Mouse (Mus musculus) MEL (cell line): Measurements from ENCODE around the gene Cggbp1. TPM values are rescaled to one million over a fixed set of nuclear protein-coding genes. Genes with fewer than 3 reads are reported as not detected.

ENCODE experiments used
- DNase-seq: peaks from one replicate; pipeline ENCODE4 v3.0.0; 2011; ENCODE audit warnings: low read depth, low spot score
- H3K27ac ChIP-seq: 2 replicates; pipeline ENCODE4 v1.5.1; 2012; ENCODE audit warnings: low read depth, mild to moderate bottlenecking, control low read depth, low read length, moderate library complexity; ENCODE audit not compliant: control insufficient read depth
- H3K27me3 ChIP-seq, 2 experiments: fragments of 150-350 bp in 1 of 2; sonication (generic) in 1 of 2; 2 replicates each; pipeline ENCODE4 v1.6.1; 2012; ENCODE audit warnings: low read length in 2 of 2, mild to moderate bottlenecking in 2 of 2, improper control_type of control experiment in 1 of 2, moderate library complexity in 1 of 2; ENCODE audit not compliant: insufficient read depth in 2 of 2, control insufficient read depth in 1 of 2
- H3K36me3 ChIP-seq, 2 experiments: 2 replicates each; pipeline ENCODE4 v1.6.1; 2012 to 2014; ENCODE audit warnings: low read length in 2 of 2, improper control_type of control experiment in 1 of 2, inconsistent platforms in 1 of 2, mild to moderate bottlenecking in 1 of 2; ENCODE audit not compliant: insufficient read depth in 2 of 2, control insufficient read depth in 1 of 2
- H3K4me1 ChIP-seq, 2 experiments: fragments of 150-350 bp in 1 of 2; sonication (generic) in 1 of 2; 2 replicates each; pipeline ENCODE4 v1.6.1; 2012; ENCODE audit warnings: low read length in 2 of 2, improper control_type of control experiment in 1 of 2, mild to moderate bottlenecking in 1 of 2; ENCODE audit not compliant: insufficient read depth in 2 of 2, control insufficient read depth in 1 of 2
- H3K4me3 ChIP-seq, 2 experiments: fragments of 150-350 bp in 1 of 2; sonication (generic) in 1 of 2; 2 replicates each; pipeline ENCODE4 v1.5.1; 2012; ENCODE audit warnings: low read depth in 2 of 2, low read length in 2 of 2, mild to moderate bottlenecking in 2 of 2, moderate library complexity in 2 of 2, control low read depth in 1 of 2, improper control_type of control experiment in 1 of 2; ENCODE audit not compliant: control insufficient read depth in 1 of 2, insufficient read depth in 1 of 2
- H3K79me2 ChIP-seq: 2 replicates; pipeline ENCODE4 v1.6.1; 2012; ENCODE audit warnings: mild to moderate bottlenecking, low read length, moderate library complexity; ENCODE audit not compliant: control insufficient read depth, poor library complexity, insufficient read depth
- H3K9ac ChIP-seq: 2 replicates; pipeline ENCODE4 v1.6.1; 2012; ENCODE audit warnings: low read depth, mild to moderate bottlenecking, control low read depth, low read length, moderate library complexity; ENCODE audit not compliant: control insufficient read depth, poor library complexity, severe bottlenecking
- H3K9me3 ChIP-seq: fragments of 150-350 bp; sonication (generic); replicated peaks from 2 replicates; pipeline ENCODE4 v1.6.1; 2012; ENCODE audit warnings: mild to moderate bottlenecking, low read length, improper control_type of control experiment, moderate library complexity; ENCODE audit not compliant: insufficient read depth
- BHLHE40 ChIP-seq: IDR thresholded peaks from 2 replicates; pipeline ENCODE4 v1.6.1; 2012; ENCODE audit warnings: low read depth, mild to moderate bottlenecking, inconsistent platforms, low read length, improper control_type of control experiment, borderline replicate concordance
- CHD1 ChIP-seq: IDR thresholded peaks from 2 replicates; pipeline ENCODE4 v1.6.1; 2012; ENCODE audit warnings: low read depth, mild to moderate bottlenecking, inconsistent platforms, low read length, improper control_type of control experiment
- E2F4 ChIP-seq: IDR thresholded peaks from 2 replicates; pipeline ENCODE4 v1.6.1; 2011; ENCODE audit warnings: low read depth, low read length, improper control_type of control experiment, borderline replicate concordance
- ELF1 ChIP-seq: IDR thresholded peaks from 2 replicates; pipeline ENCODE4 v1.6.1; 2014; ENCODE audit warnings: low read depth, mild to moderate bottlenecking, inconsistent platforms, low read length, improper control_type of control experiment, moderate library complexity
- ETS1 ChIP-seq: IDR thresholded peaks from 2 replicates; pipeline ENCODE4 v1.6.1; 2012; ENCODE audit warnings: low read depth, mild to moderate bottlenecking, inconsistent platforms, low read length, improper control_type of control experiment, moderate library complexity
- GATA1 ChIP-seq: IDR thresholded peaks from 2 replicates; pipeline ENCODE4 v1.6.1; 2011; ENCODE audit warnings: low read depth, low read length, improper control_type of control experiment
- HCFC1 ChIP-seq: IDR thresholded peaks from 2 replicates; pipeline ENCODE4 v1.6.1; 2012; ENCODE audit warnings: low read depth, mild to moderate bottlenecking, inconsistent platforms, low read length, improper control_type of control experiment, moderate library complexity
- JUND ChIP-seq: IDR thresholded peaks from 2 replicates; pipeline ENCODE4 v1.6.1; 2011; ENCODE audit warnings: low read depth, mild to moderate bottlenecking, improper control_type of control experiment, low read length
- MAX ChIP-seq: IDR thresholded peaks from 2 replicates; pipeline ENCODE4 v1.6.1; 2011; ENCODE audit warnings: low read length, improper control_type of control experiment
- MAZ ChIP-seq: IDR thresholded peaks from 2 replicates; pipeline ENCODE4 v1.6.1; 2012; ENCODE audit warnings: low read depth, mild to moderate bottlenecking, inconsistent platforms, low read length, improper control_type of control experiment
- MXI1 ChIP-seq: IDR thresholded peaks from 2 replicates; pipeline ENCODE4 v1.6.1; 2011; ENCODE audit warnings: mild to moderate bottlenecking, low read depth, low read length, improper control_type of control experiment
- MYB ChIP-seq: IDR thresholded peaks from 2 replicates; pipeline ENCODE4 v1.6.1; 2011; ENCODE audit warnings: mild to moderate bottlenecking, low read depth, low read length, improper control_type of control experiment
- MYC ChIP-seq: IDR thresholded peaks from 2 replicates; pipeline ENCODE4 v1.6.1; 2011; ENCODE audit warnings: low read depth, mild to moderate bottlenecking, low read length, improper control_type of control experiment, moderate library complexity
- NELFE ChIP-seq: IDR thresholded peaks from 2 replicates; pipeline ENCODE4 v1.6.1; 2011; ENCODE audit warnings: low read depth, low read length, improper control_type of control experiment
- POLR2A ChIP-seq, 2 experiments: IDR thresholded peaks; 2 replicates each; pipeline ENCODE4 v1.6.1; 2011 to 2012; ENCODE audit warnings: low read length in 2 of 2, mild to moderate bottlenecking in 2 of 2, control low read depth in 1 of 2, improper control_type of control experiment in 1 of 2, low read depth in 1 of 2, moderate library complexity in 1 of 2; ENCODE audit not compliant: control insufficient read depth in 1 of 2, insufficient read depth in 1 of 2, poor library complexity in 1 of 2
- SMC3 ChIP-seq: IDR thresholded peaks from 2 replicates; pipeline ENCODE4 v1.6.1; 2011; ENCODE audit warnings: low read depth, low read length, improper control_type of control experiment
- TAL1 ChIP-seq: IDR thresholded peaks from 2 replicates; pipeline ENCODE4 v1.6.1; 2012; ENCODE audit warnings: mild to moderate bottlenecking, inconsistent platforms, low read length, moderate library complexity, mixed read lengths
- TBP ChIP-seq: IDR thresholded peaks from 2 replicates; pipeline ENCODE4 v1.8.0; 2011; ENCODE audit warnings: low read depth, low read length, improper control_type of control experiment
- UBTF ChIP-seq: IDR thresholded peaks from 2 replicates; pipeline ENCODE4 v1.6.1; 2012; ENCODE audit warnings: low read depth, mild to moderate bottlenecking, inconsistent platforms, low read length, improper control_type of control experiment, moderate library complexity, borderline replicate concordance; ENCODE audit not compliant: insufficient read depth
- USF1 ChIP-seq: IDR thresholded peaks from 2 replicates; pipeline ENCODE4 v1.6.1; 2014; ENCODE audit warnings: low read depth, mild to moderate bottlenecking, inconsistent platforms, low read length, improper control_type of control experiment, moderate library complexity
- USF2 ChIP-seq, 2 experiments: IDR thresholded peaks; 2 replicates each; pipeline ENCODE4 v1.6.1; 2011 to 2012; ENCODE audit warnings: improper control_type of control experiment in 2 of 2, low read length in 2 of 2, borderline replicate concordance in 1 of 2, inconsistent platforms in 1 of 2, low read depth in 1 of 2, mild to moderate bottlenecking in 1 of 2; ENCODE audit not compliant: insufficient read depth in 1 of 2
- ZNF384 ChIP-seq: IDR thresholded peaks from 2 replicates; pipeline ENCODE4 v1.6.1; 2012; ENCODE audit warnings: low read depth, mild to moderate bottlenecking, inconsistent platforms, low read length, improper control_type of control experiment
- polyA plus RNA-seq, 2 experiments: library from polyadenylated mRNA; stranded (reverse) in 1 of 2; unstranded in 1 of 2; fragments of >175 nt in 1 of 2; fragments of >200 nt in 1 of 2; gene quantifications; 2 replicates each; pipeline versions ENCODE4 v1.2.1 to v1.2.4; 2012; ENCODE audit warnings: low replicate concordance in 2 of 2, low read depth in 1 of 2; ENCODE audit not compliant: insufficient read length in 2 of 2, insufficient read depth in 1 of 2, missing spikeins in 1 of 2
- total RNA-seq: library from RNA; depleted of rRNA; stranded (reverse); fragments of 300-350 nt; gene quantifications from 2 replicates; pipeline ENCODE4 v1.2.3, GENCODE M21; 2012

The Cggbp1 gene
- total and polyA plus RNA-seq, 3 experiments, result 36.3 to 65.5 (median 62.2) TPM

DNA sequence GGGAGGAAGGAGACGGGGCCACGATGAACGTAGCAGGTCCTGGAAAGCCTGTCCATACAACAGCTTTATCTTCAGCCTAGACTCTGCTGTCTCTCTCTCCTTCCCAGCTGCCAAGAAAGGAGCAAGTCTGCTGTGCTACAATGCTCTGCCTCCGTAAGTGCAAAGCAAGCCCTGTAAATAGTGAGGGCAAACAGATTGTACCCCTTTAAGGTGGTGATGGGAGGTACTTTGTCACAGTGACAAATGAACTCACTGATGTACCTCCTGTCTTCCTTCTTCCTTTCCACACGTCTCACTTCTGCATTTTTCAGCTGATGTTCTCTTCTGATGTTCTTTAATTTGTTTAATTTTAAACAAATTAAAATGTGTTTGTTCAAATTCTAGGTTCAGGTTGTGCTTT is 32.1 kb downstream of the Cggbp1 start:
- Histone ChIP-seq H3K27ac (peak overlapping the region; percentile 90), H3K27me3 (no peaks in the 10 kb centered on the region), H3K4me3 (peak overlapping the region; percentile 16 to 63; a peak in 3 of 4 replicates), H3K9ac (peak overlapping the region; percentile 67), H3K9me3 (no peaks in the 10 kb centered on the region), H3K36me3 (peaks cover 0 to 19% of the 10 kb centered on the region in 2 experiments; a peak in 2 of 4 replicates), H3K4me1 (peaks cover 6 to 15% of the 10 kb centered on the region in 2 experiments), H3K79me2 (no peaks in the 10 kb centered on the region)
- no peak for TF ChIP-seq NELFE
- TF ChIP-seq TBP, result peak; percentile 81
- TF ChIP-seq ELF1, result no peak
- no peak for TF ChIP-seq USF2 (IDR thresholded peaks at IDR 0.05; ENCODE audit: borderline replicate concordance in 1 of 2, insufficient read depth in 1 of 2, low read depth in 1 of 2, low read length in 2 of 2)
- TF ChIP-seq MAX, result no peak
- no peak for TF ChIP-seq MAZ
- TF ChIP-seq MXI1, result no peak
- no peak for TF ChIP-seq GATA1
- TF ChIP-seq ZNF384, result no peak
- TF ChIP-seq MYC, result no peak
- TF ChIP-seq SMC3, result no peak
- TF ChIP-seq USF1, result no peak
- TF ChIP-seq TAL1, result no peak
- no peak for TF ChIP-seq ETS1
- TF ChIP-seq POLR2A (IDR thresholded peaks at IDR 0.05; ENCODE audit: control insufficient read depth in 1 of 2, insufficient read depth in 1 of 2, low read depth in 1 of 2, low read length in 2 of 2, poor library complexity in 1 of 2), result peak in 1 of 2 experiments; percentile 27; a peak in 1 of 4 replicates
- TF ChIP-seq HCFC1, result peak; percentile 44; the same call in 1 of the 2 replicates
- no peak for TF ChIP-seq JUND
- no peak for TF ChIP-seq UBTF
- TF ChIP-seq BHLHE40, result no peak
- TF ChIP-seq E2F4, result no peak
- TF ChIP-seq MYB, result no peak
- peak; percentile 78 for DNase-seq

DNA sequence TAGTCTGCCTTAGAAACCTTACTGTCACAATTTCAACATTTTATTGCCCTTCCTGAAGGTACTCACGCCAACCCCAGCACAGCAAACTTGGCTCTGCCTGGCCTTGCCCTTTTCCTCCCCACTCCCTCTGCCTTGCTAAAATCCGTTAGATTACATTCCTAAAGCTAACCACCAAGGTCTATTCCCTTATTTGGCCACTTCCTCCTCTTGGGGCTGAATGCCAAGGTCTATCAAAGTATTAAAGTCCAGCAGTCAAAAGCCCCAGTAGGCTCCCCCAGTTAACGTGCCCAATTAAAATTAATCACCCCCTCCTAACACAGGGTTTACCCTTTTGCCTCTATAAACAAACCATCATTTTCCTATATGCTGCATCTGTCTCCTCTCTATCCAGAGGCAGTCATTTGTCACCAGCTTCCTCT is 32.6 kb downstream of the Cggbp1 start:
- TF ChIP-seq MYB (peak; percentile 52; the same call in 1 of the 2 replicates), CHD1 (no peak)
- TF ChIP-seq, all 39 proteins: peak for 1
- peak; percentile 54 for DNase-seq
- Histone ChIP-seq H3K36me3 (peaks cover 0 to 18% of the 10 kb centered on the region in 2 experiments; a peak in 2 of 4 replicates), H3K4me1 (peaks cover 6 to 15% of the 10 kb centered on the region in 2 experiments), H3K9me3 (no peaks in the 10 kb centered on the region), H3K27ac (peak overlapping the region; percentile 90), H3K4me3 (peak overlapping the region; percentile 6 to 63; a peak in 3 of 4 replicates), H3K9ac (peak overlapping the region; percentile 62), H3K27me3 (no peaks in the 10 kb centered on the region), H3K79me2 (no peaks in the 10 kb centered on the region)
